34 mouse cellular contexts compared by ENCODE assay signal in genomic region chr7:141758291-141758690, GRCm38 (mm10). TPM values are rescaled to one million over a fixed set of nuclear protein-coding genes. Genes with fewer than 3 reads are reported as not detected.
DNase-seq lines count a peak whose midpoint lies in the region; ATAC-seq and TF ChIP-seq lines count a peak whose summit lies in the region.
"Had no signal": no experiment of that assay in that cellular context is flagged by ENCODE, and none has a peak within 500 bp of the region (broad histone marks: within the 10 kb centered on the region; RNA-seq: fewer than 3 reads in every experiment).

No protein-coding gene starts in this region.

- no peak for TF ChIP-seq EP300 in stomach, postnatal 0 days (optimal IDR thresholded peaks at IDR 0.05)

- H3K36me3 ChIP-seq in hindbrain, postnatal 0 days (ENCODE audit: insufficient read depth, low read length), result no peaks in the 10 kb centered on the region
- no peaks in the 10 kb centered on the region for H3K36me3 ChIP-seq in stomach, postnatal 0 days (ENCODE audit: control insufficient read depth, insufficient read depth, low read length)
- H3K36me3 ChIP-seq: embryonic facial prominence, embryonic 10.5 days; embryonic facial prominence, embryonic 13.5 days; forebrain, embryonic 12.5 days; forebrain, embryonic 15.5 days; heart, embryonic 10.5 days; heart, embryonic 13.5 days; hindbrain, embryonic 12.5 days; hindbrain, embryonic 15.5 days; intestine, embryonic 15.5 days had no signal

- H3K9ac ChIP-seq in hindbrain, postnatal 0 days (replicated peaks; ENCODE audit: low read length), result no peak overlapping the region
- H3K9ac ChIP-seq in stomach, postnatal 0 days (ENCODE audit: low read length), result no peak overlapping the region
- H3K9ac ChIP-seq: embryonic facial prominence, embryonic 13.5 days; forebrain, embryonic 12.5 days; forebrain, embryonic 15.5 days; heart, embryonic 13.5 days; hindbrain, embryonic 12.5 days; hindbrain, embryonic 15.5 days; intestine, embryonic 15.5 days had no signal

- no peak for TF ChIP-seq CTCF in hindbrain, postnatal 0 days (IDR thresholded peaks at IDR 0.05; ENCODE audit: low read depth)
- TF ChIP-seq CTCF in stomach, postnatal 0 days (IDR thresholded peaks at IDR 0.05; ENCODE audit: low read depth), result no peak

- H3K4me1 ChIP-seq in hindbrain, postnatal 0 days (ENCODE audit: insufficient read depth, low read length), result no peaks in the 10 kb centered on the region
- H3K4me1 ChIP-seq in stomach, postnatal 0 days (replicated peaks; ENCODE audit: control insufficient read depth, insufficient read depth), result no peaks in the 10 kb centered on the region
- H3K4me1 ChIP-seq: embryonic facial prominence, embryonic 10.5 days; embryonic facial prominence, embryonic 13.5 days; forebrain, embryonic 12.5 days; forebrain, embryonic 15.5 days; heart, embryonic 10.5 days; heart, embryonic 13.5 days; hindbrain, embryonic 12.5 days; hindbrain, embryonic 15.5 days; intestine, embryonic 15.5 days had no signal

- H3K27me3 ChIP-seq in hindbrain, postnatal 0 days (ENCODE audit: insufficient read depth, low read length), result no peaks in the 10 kb centered on the region
- H3K27me3 ChIP-seq in stomach, postnatal 0 days (ENCODE audit: control insufficient read depth, insufficient read depth, low read length), result no peaks in the 10 kb centered on the region
- H3K27me3 ChIP-seq: embryonic facial prominence, embryonic 13.5 days; forebrain, embryonic 12.5 days; forebrain, embryonic 15.5 days; hindbrain, embryonic 12.5 days; hindbrain, embryonic 15.5 days; intestine, embryonic 15.5 days had no signal

- H3K27ac ChIP-seq in hindbrain, postnatal 0 days, result no peak overlapping the region
- H3K27ac ChIP-seq in stomach, postnatal 0 days (replicated peaks), result no peak overlapping the region
- H3K27ac ChIP-seq: embryonic facial prominence, embryonic 10.5 days; embryonic facial prominence, embryonic 13.5 days; forebrain, embryonic 12.5 days; forebrain, embryonic 15.5 days; heart, adult 2 months; heart, embryonic 10.5 days; heart, embryonic 13.5 days; hindbrain, embryonic 12.5 days; hindbrain, embryonic 15.5 days; intestine, embryonic 15.5 days had no signal

- no peaks in the 10 kb centered on the region for H3K9me3 ChIP-seq in hindbrain, postnatal 0 days (ENCODE audit: low read length)
- H3K9me3 ChIP-seq in stomach, postnatal 0 days (ENCODE audit: control insufficient read depth, low read length), result no peaks in the 10 kb centered on the region
- H3K9me3 ChIP-seq: embryonic facial prominence, embryonic 10.5 days; embryonic facial prominence, embryonic 13.5 days; forebrain, embryonic 12.5 days; forebrain, embryonic 15.5 days; heart, embryonic 10.5 days; heart, embryonic 13.5 days; hindbrain, embryonic 12.5 days; hindbrain, embryonic 15.5 days; intestine, embryonic 15.5 days had no signal

- no peak overlapping the region for H3K4me3 ChIP-seq in hindbrain, postnatal 0 days (ENCODE audit: low read length)
- no peak overlapping the region for H3K4me3 ChIP-seq in stomach, postnatal 0 days (ENCODE audit: low read depth, low read length)
- H3K4me3 ChIP-seq: embryonic facial prominence, embryonic 10.5 days; embryonic facial prominence, embryonic 13.5 days; erythroblast, embryonic 14.5 days; forebrain, embryonic 12.5 days; forebrain, embryonic 15.5 days; heart, adult 2 months; heart, embryonic 10.5 days; heart, embryonic 13.5 days; hindbrain, embryonic 12.5 days; hindbrain, embryonic 15.5 days; intestine, embryonic 15.5 days had no signal

- no peak for ATAC-seq in hindbrain, postnatal 0 days
- ATAC-seq in stomach, postnatal 0 days (ENCODE audit: low FRiP score, low TSS enrichment), result no peak
- ATAC-seq: forebrain, embryonic 15.5 days; intestine, embryonic 15.5 days; Patski had no signal

- DNase-seq in adrenal gland, adult (ENCODE audit: inconsistent age in 2 of 2, low spot score in 1 of 2), result peak; percentile 33 to 70
- DNase-seq in adrenal gland, postnatal 25 days, result no peak
- peak; percentile 53 for DNase-seq in adrenal gland, postnatal 14 days
- no peak for DNase-seq in adrenal gland, postnatal 4 days (ENCODE audit: low spot score in 2 of 2)
- DNase-seq in adrenal gland, postnatal 36 days, result peak; percentile 11 to 41
- DNase-seq in hindbrain, postnatal 0 days (ENCODE audit: low spot score), result no peak
- DNase-seq in stomach, postnatal 0 days (ENCODE audit: low spot score), result no peak
- no peak for DNase-seq in adipocyte (ENCODE audit: low spot score)
- DNase-seq: cerebellum, adult 11 months; cerebellum, adult 2 months; cerebellum, adult 9-11 months; cerebellum, postnatal 25 days; embryo, embryonic 11 days; gastrocnemius, postnatal 10 days; gastrocnemius, postnatal 36 days; heart, adult 2 months; heart, postnatal 14 days; heart, postnatal 4 days; kidney, adult 11 months; kidney, adult 8-10 months had no signal

- no peak overlapping the region for H3K4me2 ChIP-seq in hindbrain, postnatal 0 days (ENCODE audit: low read depth, low read length)
- no peak overlapping the region for H3K4me2 ChIP-seq in stomach, postnatal 0 days (replicated peaks; ENCODE audit: low read depth)
- H3K4me2 ChIP-seq: embryonic facial prominence, embryonic 13.5 days; forebrain, embryonic 12.5 days; forebrain, embryonic 15.5 days; heart, embryonic 13.5 days; hindbrain, embryonic 12.5 days; hindbrain, embryonic 15.5 days; intestine, embryonic 15.5 days had no signal

- 75% methylated on average over 4 of the region's 4 CpGs for WGBS in hindbrain, postnatal 0 days
- 66% methylated on average over 4 of the region's 4 CpGs for WGBS in stomach, postnatal 0 days

RNA-seq across cellular contexts. Expression of gene Muc5ac, which starts 30.5 kb away (rescaled TPM):
- total RNA-seq in adrenal gland, postnatal 25 days (2021), result not detected in 2 replicates
- not detected in 2 replicates for total RNA-seq in adrenal gland, postnatal 14 days (2021)
- total RNA-seq in adrenal gland, postnatal 4 days (2021), result not detected
- not detected for total RNA-seq in adrenal gland, postnatal 36 days (2021)
- total RNA-seq in hindbrain, postnatal 0 days (2014; rRNA removed), result not detected in 2 replicates
- polyA plus RNA-seq in hindbrain, postnatal 0 days (2015; fragmentation: Nextera tagmentation; extraction: Ambion mirVana), result not detected in 2 replicates
- polyA plus RNA-seq in stomach, postnatal 0 days (2015; fragmentation: Nextera tagmentation; extraction: Ambion mirVana), result 2.9 and 3.3 TPM in 2 replicates
- total RNA-seq: gastrocnemius, adult 18-20 months; gastrocnemius, postnatal 10 days; gastrocnemius, postnatal 36 days; granulocyte monocyte progenitor cell, adult 5-6 weeks; heart, adult 2 months; heart, postnatal 4 days had no signal
- polyA plus RNA-seq: cerebellum, adult 2 months; cortical plate, adult 2 months; embryonic facial prominence, embryonic 10.5 days; embryonic facial prominence, embryonic 13.5 days; erythroblast, embryonic 14.5 days; forebrain, embryonic 12.5 days; forebrain, embryonic 15.5 days; heart, embryonic 10.5 days; heart, embryonic 13.5 days; hindbrain, embryonic 12.5 days; hindbrain, embryonic 15.5 days; intestine, embryonic 15.5 days had no signal

Comparison
In these comparisons a context has a peak if more than half of its experiments do, and no peak if none do; other contexts are left out.
1. DNase-seq: peak in adrenal gland, adult (2 of 2), adrenal gland, postnatal 14 days (single experiment) and adrenal gland, postnatal 36 days (2 of 2); none in adrenal gland, postnatal 25 days (single experiment), adrenal gland, postnatal 4 days (0 of 2), hindbrain, postnatal 0 days (single experiment), stomach, postnatal 0 days (single experiment) and adipocyte (single experiment).